Mouse (Mus musculus) CH12.LX (cell line): ENCODE results near the gene Pdxdc1. TPM values are rescaled to one million over a fixed set of nuclear protein-coding genes. Genes with fewer than 3 reads are reported as not detected.
"Not testable (repeated sequence)": the region's sequence is repeated elsewhere in the genome, so short reads cannot be mapped to it uniquely, and the experiment has no call there.

Experiments
- DNase-seq: peaks from one replicate; pipeline ENCODE4 v3.0.0-alpha.2; 2013; ENCODE audit errors: extremely low read depth
- H3K27ac ChIP-seq: 2 replicates; pipeline ENCODE4 v1.5.1; 2012; ENCODE audit warnings: low read depth, mild to moderate bottlenecking, control low read depth, moderate library complexity; ENCODE audit not compliant: insufficient read depth
- H3K27me3 ChIP-seq: replicated peaks from 2 replicates; pipeline ENCODE3; 2012; ENCODE audit warnings: inconsistent platforms
- H3K36me3 ChIP-seq, 2 experiments: replicated peaks in 1 of 2; 2 replicates each; pipeline versions ENCODE3 to v1.6.1; 2012; ENCODE audit warnings: inconsistent platforms in 1 of 2, low read length in 1 of 2, mild to moderate bottlenecking in 1 of 2, mixed read lengths in 1 of 2, moderate library complexity in 1 of 2; ENCODE audit not compliant: control insufficient read depth in 1 of 2, insufficient read depth in 1 of 2
- H3K4me1 ChIP-seq, 2 experiments: 2 replicates each; pipeline ENCODE4 v1.6.1; 2012; ENCODE audit warnings: inconsistent platforms in 1 of 2, moderate library complexity in 1 of 2; ENCODE audit not compliant: insufficient read depth in 2 of 2, control insufficient read depth in 1 of 2
- H3K4me2 ChIP-seq: 2 replicates; pipeline ENCODE4 v1.6.1; 2012; ENCODE audit warnings: low read depth, mild to moderate bottlenecking, control low read depth; ENCODE audit not compliant: poor library complexity, insufficient read depth, severe bottlenecking
- H3K4me3 ChIP-seq, 3 experiments: fragments of 150-350 bp in 1 of 3; sonication (generic) in 1 of 3; replicated peaks in 1 of 3; 2 replicates each; pipeline versions ENCODE3 to v1.5.1; 2011 to 2012; ENCODE audit warnings: low read depth in 2 of 3, low read length in 2 of 3, mild to moderate bottlenecking in 2 of 3, moderate library complexity in 2 of 3, control low read depth in 1 of 3, improper control_type of control experiment in 1 of 3, inconsistent platforms in 1 of 3, mixed read lengths in 1 of 3; ENCODE audit not compliant: poor library complexity in 1 of 3
- H3K79me2 ChIP-seq: replicated peaks from 2 replicates; pipeline ENCODE4 v1.6.1; 2012; ENCODE audit warnings: mild to moderate bottlenecking, moderate library complexity; ENCODE audit not compliant: control insufficient read depth, poor library complexity, insufficient read depth, severe bottlenecking; ENCODE audit errors: extremely low read depth
- H3K9ac ChIP-seq: 2 replicates; pipeline ENCODE4 v1.6.1; 2012; ENCODE audit warnings: low read depth, mild to moderate bottlenecking, control low read depth, moderate library complexity; ENCODE audit not compliant: insufficient read depth
- H3K9me3 ChIP-seq: replicated peaks from 2 replicates; pipeline ENCODE3; 2012; ENCODE audit warnings: low read length, inconsistent platforms, mixed read lengths
- CHD1 ChIP-seq: IDR thresholded peaks from 2 replicates; pipeline ENCODE4 v1.6.1; 2012; ENCODE audit warnings: low read depth, low read length, improper control_type of control experiment, inconsistent platforms
- CHD2 ChIP-seq: IDR thresholded peaks from 2 replicates; pipeline ENCODE4 v1.6.1; 2011; ENCODE audit warnings: low read length, improper control_type of control experiment
- E2F4 ChIP-seq: IDR thresholded peaks from 2 replicates; pipeline ENCODE4 v1.6.1; 2011; ENCODE audit warnings: low read depth, low read length, improper control_type of control experiment; ENCODE audit not compliant: insufficient replicate concordance
- ELF1 ChIP-seq: IDR thresholded peaks from 2 replicates; pipeline ENCODE4 v1.6.1; 2014; ENCODE audit warnings: low read depth, mild to moderate bottlenecking, inconsistent platforms, low read length, improper control_type of control experiment
- GABPA ChIP-seq: IDR thresholded peaks from 2 replicates; pipeline ENCODE4 v1.6.1; 2012; ENCODE audit warnings: low read depth, low read length, improper control_type of control experiment, inconsistent platforms; ENCODE audit not compliant: insufficient replicate concordance
- IRF4 ChIP-seq: IDR thresholded peaks from 2 replicates; pipeline ENCODE4 v1.6.1; 2014; ENCODE audit warnings: low read depth, mild to moderate bottlenecking, inconsistent platforms, low read length, improper control_type of control experiment
- JUN ChIP-seq: IDR thresholded peaks from 2 replicates; pipeline ENCODE4 v1.6.1; 2011; ENCODE audit warnings: low read depth, mild to moderate bottlenecking, low read length, improper control_type of control experiment, moderate library complexity; ENCODE audit not compliant: insufficient read depth
- JUND ChIP-seq: conservative IDR thresholded peaks from 2 replicates; pipeline ENCODE4 v1.6.1; 2011; ENCODE audit warnings: low read depth, low read length, improper control_type of control experiment
- KAT2A ChIP-seq: IDR thresholded peaks from 2 replicates; pipeline ENCODE4 v1.6.1; 2012; ENCODE audit warnings: low read length, improper control_type of control experiment, inconsistent platforms; ENCODE audit not compliant: insufficient replicate concordance
- MAZ ChIP-seq: IDR thresholded peaks from 2 replicates; pipeline ENCODE4 v1.6.1; 2012; ENCODE audit warnings: low read depth, mild to moderate bottlenecking, inconsistent platforms, low read length, improper control_type of control experiment, moderate library complexity
- MEF2A ChIP-seq: IDR thresholded peaks from 2 replicates; pipeline ENCODE4 v1.6.1; 2014; ENCODE audit warnings: low read depth, mild to moderate bottlenecking, inconsistent platforms, low read length, improper control_type of control experiment, borderline replicate concordance
- NELFE ChIP-seq: IDR thresholded peaks from 2 replicates; pipeline ENCODE4 v1.6.1; 2011; ENCODE audit warnings: low read depth, low read length, improper control_type of control experiment
- RAD21 ChIP-seq: IDR thresholded peaks from 2 replicates; pipeline ENCODE4 v1.6.1; 2011; ENCODE audit warnings: low read depth, mild to moderate bottlenecking, low read length, improper control_type of control experiment, moderate library complexity
- SIN3A ChIP-seq: IDR thresholded peaks from 2 replicates; pipeline ENCODE4 v1.6.1; 2012; ENCODE audit warnings: low read length, improper control_type of control experiment, inconsistent platforms
- ZKSCAN1 ChIP-seq: IDR thresholded peaks from 2 replicates; pipeline ENCODE4 v1.6.1; 2012; ENCODE audit warnings: low read depth, inconsistent platforms, low read length, improper control_type of control experiment, borderline replicate concordance
- ZNF384 ChIP-seq: IDR thresholded peaks from 2 replicates; pipeline ENCODE4 v1.6.1; 2012; ENCODE audit warnings: low read depth, low read length, improper control_type of control experiment, inconsistent platforms
- dilution Hi-C: fragments of 300-500 bp; cut with MboI; formaldehyde crosslinking; loops from 2 replicates; pipeline ENCODE4 v1.14.3; 2020; ENCODE audit warnings: low sequenced_read_pairs; ENCODE audit not compliant: extremely low pct_unique_long_range_greater_than_20kb, extremely low pct_ligation_motif_present
- in situ Hi-C: fragments of 300-500 bp; cut with MboI; formaldehyde crosslinking; loops from 3 replicates; pipeline ENCODE4 v1.14.3; 2019; ENCODE audit warnings: low sequenced_read_pairs, low pct_ligation_motif_present, low pct_unique_long_range_greater_than_20kb, mixed read lengths
- polyA plus RNA-seq: library from polyadenylated mRNA; unstranded; fragments of >175 nt; gene quantifications from 2 replicates; pipeline ENCODE4 v1.2.1, GENCODE M21; 2012; ENCODE audit warnings: low read depth; ENCODE audit not compliant: insufficient read length
- total RNA-seq, 2 experiments: library from RNA; depleted of rRNA; stranded (reverse); fragments of 300-350 nt in 1 of 2; fragments of >200 nt in 1 of 2; gene quantifications; 2 replicates each; pipeline ENCODE4 v1.2.3; 2012 to 2014

The Pdxdc1 gene
- total and polyA plus RNA-seq, 3 experiments: 78.5 to 109 (median 80.9) TPM

GRCm38 (mm10) chr16:13867910-13868514 is 34.9 kb downstream of the Pdxdc1 start:
- Histone ChIP-seq H3K36me3 (peaks cover 29 to 67% of the 10 kb centered on the region in 2 experiments), H3K27me3 (no peaks in the 10 kb centered on the region), H3K27ac (no peak overlapping the region), H3K4me3 (no peak overlapping the region), H3K9ac (no peak overlapping the region), H3K4me1 (0 out of 4 replicates have a peak, but pooled peaks cover 0 to 2% of the 10 kb centered on the region in 2 experiments), H3K9me3 (no peaks in the 10 kb centered on the region), H3K4me2 (no peak overlapping the region), H3K79me2 (no peaks in the 10 kb centered on the region)
- in situ Hi-C loops (no loop called here), dilution Hi-C loops (no loop called here)
- no peak for TF ChIP-seq ZKSCAN1
- TF ChIP-seq MEF2A: no peak
- no peak for TF ChIP-seq ZNF384
- TF ChIP-seq E2F4: no peak
- no peak for TF ChIP-seq JUN
- TF ChIP-seq CHD1: no peak
- no peak for TF ChIP-seq IRF4
- TF ChIP-seq CHD2: no peak
- TF ChIP-seq SIN3A: no peak
- no peak for TF ChIP-seq MAZ
- no peak for TF ChIP-seq GABPA
- TF ChIP-seq RAD21: no peak
- TF ChIP-seq KAT2A: no peak
- no peak for DNase-seq

- H3K4me2 ChIP-seq, H3K4me3 ChIP-seq, H3K4me1 ChIP-seq, H3K27ac ChIP-seq, H3K9ac ChIP-seq, H3K79me2 ChIP-seq, H3K9me3 ChIP-seq, H3K27me3 ChIP-seq, dilution Hi-C loops, DNase-seq, in situ Hi-C loops: not testable (repeated sequence)
- peaks cover 29 to 72% of the 10 kb centered on the region in 2 experiments for H3K36me3 ChIP-seq
Observed at GRCm38 (mm10) chr16:13867406-13867805, 35.5 kb downstream of the Pdxdc1 start.

- in situ Hi-C loops: no loop called here
- H3K4me2 ChIP-seq: no peak overlapping the region
- H3K79me2 ChIP-seq: no peaks in the 10 kb centered on the region
- H3K9me3 ChIP-seq: no peaks in the 10 kb centered on the region
- H3K9ac ChIP-seq: no peak overlapping the region
- peaks cover 23 to 64% of the 10 kb centered on the region in 2 experiments for H3K36me3 ChIP-seq
- no peaks in the 10 kb centered on the region for H3K27me3 ChIP-seq
- no peak overlapping the region for H3K27ac ChIP-seq
- no peak for DNase-seq
- dilution Hi-C loops: no loop called here
- TF ChIP-seq IRF4 (no peak), NELFE (no peak), JUND (no peak), ELF1 (no peak), JUN (no peak), CHD1 (no peak)
- no peak overlapping the region for H3K4me3 ChIP-seq
- H3K4me1 ChIP-seq: 0 out of 4 replicates have a peak, but pooled peaks cover 0 to 2% of the 10 kb centered on the region in 2 experiments
Observed at GRCm38 (mm10) chr16:13866616-13867015, 36.3 kb downstream of the Pdxdc1 start.
